Mouse (Mus musculus): ENCODE measurements around the gene Iah1. TPM values are rescaled to one million over a fixed set of nuclear protein-coding genes. Genes with fewer than 3 reads are reported as not detected.

Iah1 gene
- polyA plus RNA-seq, 1 experiment from 2014 or later = 61.8 TPM

GRCm38 (mm10) chr12:21322296-21322695 lies 6.1 kb downstream of the Iah1 start:
- Histone ChIP-seq H3K9ac (no peak overlapping the region), H3K9me3 (no peaks in the 10 kb centered on the region), H3K36me3 (peaks cover 42% of the 10 kb centered on the region), H3K4me3 (no peak overlapping the region), H3K27ac (no peak overlapping the region), H3K4me2 (no peak overlapping the region), H3K4me1 (peaks cover under 1% of the 10 kb centered on the region; the same call in 1 of the 2 replicates), H3K27me3 (no peaks in the 10 kb centered on the region)
- 72% methylated on average over 4 of the region's 4 CpGs for WGBS
- no peak for ATAC-seq (ENCODE audit: borderline replicate concordance, extremely low read depth, low FRiP score, low TSS enrichment)

DNA sequence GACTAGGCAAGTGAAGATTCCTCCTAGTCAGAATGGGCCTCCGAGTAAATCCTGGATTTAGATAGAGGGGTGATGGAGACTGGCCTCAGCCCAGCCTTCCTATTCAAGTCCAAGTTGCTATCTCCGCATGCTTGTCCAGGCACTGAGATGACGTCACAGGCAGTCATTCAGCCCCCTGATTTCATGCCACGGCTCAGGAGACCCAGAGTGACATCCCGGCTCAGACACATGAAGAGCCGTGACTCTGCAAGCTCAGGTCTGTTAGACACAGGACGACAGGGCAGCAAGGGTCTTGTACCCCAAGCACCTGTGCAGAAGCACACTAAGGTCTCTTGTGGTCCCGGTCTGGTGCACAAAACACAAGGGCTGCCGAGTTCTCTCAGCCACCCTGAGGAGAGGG lies 6.7 kb downstream of the Iah1 start:
- Histone ChIP-seq H3K4me1 (no peaks in the 10 kb centered on the region), H3K9me3 (no peaks in the 10 kb centered on the region), H3K36me3 (peaks cover 48% of the 10 kb centered on the region), H3K4me3 (no peak overlapping the region), H3K4me2 (no peak overlapping the region), H3K9ac (no peak overlapping the region), H3K27me3 (no peaks in the 10 kb centered on the region), H3K27ac (no peak overlapping the region)
- WGBS = 85% methylated on average over 9 of the region's 9 CpGs
- no peak for ATAC-seq (ENCODE audit: borderline replicate concordance, extremely low read depth, low FRiP score, low TSS enrichment)

DNA sequence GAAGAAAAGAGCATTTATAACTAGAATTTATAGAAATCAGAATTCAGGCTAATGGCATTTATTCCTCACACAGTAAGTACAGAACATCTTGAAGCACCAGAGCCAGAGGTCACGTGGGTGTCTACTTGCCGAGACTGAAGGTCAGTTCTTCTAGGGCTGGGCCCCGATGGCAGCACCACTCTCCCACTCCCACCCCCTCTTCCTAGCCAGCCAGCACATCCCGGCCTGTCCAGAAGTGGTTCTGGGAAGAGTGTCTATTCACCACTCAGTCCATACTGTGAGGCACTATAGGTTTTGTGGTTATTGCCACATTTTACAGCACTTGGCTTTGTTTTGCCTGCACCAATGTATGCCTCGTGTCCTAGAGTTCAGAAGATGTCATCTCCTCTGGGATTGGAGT lies 7.9 kb downstream of the Iah1 start:
- Histone ChIP-seq H3K4me3 (no peak overlapping the region), H3K9me3 (no peaks in the 10 kb centered on the region), H3K4me1 (no peaks in the 10 kb centered on the region), H3K36me3 (peaks cover 61% of the 10 kb centered on the region), H3K27me3 (no peaks in the 10 kb centered on the region), H3K9ac (no peak overlapping the region), H3K27ac (no peak overlapping the region), H3K4me2 (no peak overlapping the region)
- WGBS = 79% methylated on average over 5 of the region's 5 CpGs
- no peak for ATAC-seq (ENCODE audit: borderline replicate concordance, extremely low read depth, low FRiP score, low TSS enrichment)

GRCm38 (mm10) chr12:21325266-21325665 lies 9.1 kb downstream of the Iah1 start:
- ATAC-seq (ENCODE audit: borderline replicate concordance, extremely low read depth, low FRiP score, low TSS enrichment) = no peak
- 89% methylated on average over 8 of the region's 8 CpGs for WGBS
- H3K36me3 ChIP-seq = peaks cover 71% of the 10 kb centered on the region

GRCm38 (mm10) chr12:21326325-21326724 lies 10.1 kb downstream of the Iah1 start:
- H3K4me3 ChIP-seq = no peak overlapping the region
- H3K4me2 ChIP-seq = no peak overlapping the region
- no peak overlapping the region for H3K9ac ChIP-seq
- peaks cover 81% of the 10 kb centered on the region for H3K36me3 ChIP-seq
- 94% methylated on average over 3 of the region's 3 CpGs for WGBS
- H3K4me1 ChIP-seq = no peaks in the 10 kb centered on the region
- no peak for ATAC-seq (ENCODE audit: borderline replicate concordance, extremely low read depth, low FRiP score, low TSS enrichment)
- no peak overlapping the region for H3K27ac ChIP-seq
- H3K27me3 ChIP-seq = no peaks in the 10 kb centered on the region
- H3K9me3 ChIP-seq = no peaks in the 10 kb centered on the region

More at GRCm38 (mm10) chr12:21325266-21325665, 9.1 kb downstream of the Iah1 start:
- H3K27me3 ChIP-seq = no peaks in the 10 kb centered on the region
- H3K4me1 ChIP-seq = no peaks in the 10 kb centered on the region
- no peaks in the 10 kb centered on the region for H3K9me3 ChIP-seq
- no peak overlapping the region for H3K4me2 ChIP-seq
- H3K4me3 ChIP-seq = no peak overlapping the region
- H3K27ac ChIP-seq = no peak overlapping the region
- H3K9ac ChIP-seq = no peak overlapping the region

GRCm38 (mm10) chr12:21329661-21330400 lies 13.6 kb downstream of the Iah1 start:
- no peaks in the 10 kb centered on the region for H3K27me3 ChIP-seq
- no peak overlapping the region for H3K27ac ChIP-seq
- WGBS = 84% methylated on average over 9 of the region's 9 CpGs
- no peak overlapping the region for H3K4me2 ChIP-seq
- H3K4me1 ChIP-seq = no peaks in the 10 kb centered on the region
- H3K4me3 ChIP-seq = no peak overlapping the region
- ATAC-seq (ENCODE audit: borderline replicate concordance, extremely low read depth, low FRiP score, low TSS enrichment) = no peak
- H3K36me3 ChIP-seq = peaks cover 89% of the 10 kb centered on the region
- no peaks in the 10 kb centered on the region for H3K9me3 ChIP-seq
- H3K9ac ChIP-seq = no peak overlapping the region

GRCm38 (mm10) chr12:21330961-21331576 lies 14.9 kb downstream of the Iah1 start:
- H3K36me3 ChIP-seq = peaks cover 81% of the 10 kb centered on the region

DNA sequence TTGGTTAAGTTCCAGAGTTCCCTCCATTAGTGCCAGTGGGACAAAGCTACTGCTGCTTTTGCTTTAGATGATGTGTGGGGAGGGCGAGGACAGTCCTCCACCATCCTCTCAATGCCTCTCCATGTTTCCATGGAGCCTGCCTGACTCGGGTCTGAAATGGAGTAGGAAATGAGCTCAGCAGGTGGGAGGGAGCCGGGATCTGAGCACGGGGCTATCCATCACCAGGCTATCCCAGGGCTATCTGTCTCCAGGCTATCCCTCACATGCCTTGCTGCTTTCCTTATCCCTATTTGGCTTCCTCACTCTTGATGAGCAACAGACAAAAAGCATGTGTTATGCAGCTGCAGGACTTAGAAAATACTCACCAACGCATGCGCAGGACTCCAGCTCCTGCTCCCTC lies 15.5 kb downstream of the Iah1 start:
- no peak overlapping the region for H3K27ac ChIP-seq
- ATAC-seq (ENCODE audit: borderline replicate concordance, extremely low read depth, low FRiP score, low TSS enrichment) = no peak
- no peaks in the 10 kb centered on the region for H3K27me3 ChIP-seq
- WGBS = 86% methylated on average over 6 of the region's 6 CpGs
- H3K36me3 ChIP-seq = peaks cover 78% of the 10 kb centered on the region
- no peak overlapping the region for H3K4me2 ChIP-seq
- H3K9me3 ChIP-seq = no peaks in the 10 kb centered on the region
- no peak overlapping the region for H3K9ac ChIP-seq
- H3K4me3 ChIP-seq = no peak overlapping the region
- no peaks in the 10 kb centered on the region for H3K4me1 ChIP-seq

More at GRCm38 (mm10) chr12:21330961-21331576, 14.9 kb downstream of the Iah1 start:
- WGBS = 83% methylated on average over 10 of the region's 10 CpGs
- H3K27ac ChIP-seq = no peak overlapping the region
- ATAC-seq (ENCODE audit: borderline replicate concordance, extremely low read depth, low FRiP score, low TSS enrichment) = no peak
- no peaks in the 10 kb centered on the region for H3K4me1 ChIP-seq
- H3K9me3 ChIP-seq = no peaks in the 10 kb centered on the region
- H3K27me3 ChIP-seq = no peaks in the 10 kb centered on the region
- no peak overlapping the region for H3K4me2 ChIP-seq
- H3K4me3 ChIP-seq = no peak overlapping the region
- no peak overlapping the region for H3K9ac ChIP-seq

DNA sequence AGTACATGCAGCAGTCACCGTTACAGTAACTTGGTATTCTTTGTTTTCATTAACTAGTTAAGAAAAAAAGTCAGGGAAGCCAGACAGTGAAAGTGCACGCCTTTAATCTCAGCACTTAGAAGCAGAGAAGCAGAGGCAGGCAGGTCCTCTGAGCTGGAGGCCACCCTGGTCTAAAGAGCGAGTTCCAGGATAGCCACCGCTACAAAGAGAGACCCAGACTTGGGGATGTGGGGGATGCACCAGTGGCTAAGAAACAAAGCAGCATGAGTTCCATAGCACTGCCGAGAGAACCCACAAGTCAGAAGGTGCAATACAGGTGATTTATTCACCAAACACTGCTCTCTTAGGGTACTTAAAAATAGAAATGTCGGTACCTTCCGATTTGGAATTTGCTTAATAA lies 16.8 kb downstream of the Iah1 start:
- 90% methylated on average over 7 of the region's 7 CpGs for WGBS
- no peak overlapping the region for H3K9ac ChIP-seq
- no peak overlapping the region for H3K27ac ChIP-seq
- H3K4me2 ChIP-seq = no peak overlapping the region
- H3K4me1 ChIP-seq = no peaks in the 10 kb centered on the region
- ATAC-seq (ENCODE audit: borderline replicate concordance, extremely low read depth, low FRiP score, low TSS enrichment) = no peak
- H3K27me3 ChIP-seq = no peaks in the 10 kb centered on the region
- H3K4me3 ChIP-seq = no peak overlapping the region
- H3K36me3 ChIP-seq = peaks cover 65% of the 10 kb centered on the region
- H3K9me3 ChIP-seq = no peaks in the 10 kb centered on the region

GRCm38 (mm10) chr12:21333766-21334165 lies 17.6 kb downstream of the Iah1 start:
- Histone ChIP-seq H3K9me3 (no peaks in the 10 kb centered on the region), H3K36me3 (peaks cover 58% of the 10 kb centered on the region), H3K4me2 (no peak overlapping the region), H3K4me3 (no peak overlapping the region), H3K9ac (no peak overlapping the region), H3K4me1 (no peaks in the 10 kb centered on the region), H3K27ac (no peak overlapping the region), H3K27me3 (no peaks in the 10 kb centered on the region)
- WGBS = 86% methylated on average over 5 of the region's 5 CpGs
- ATAC-seq (ENCODE audit: borderline replicate concordance, extremely low read depth, low FRiP score, low TSS enrichment) = no peak

- Histone ChIP-seq H3K4me1 (no peaks in the 10 kb centered on the region), H3K4me3 (no peak overlapping the region), H3K27ac (no peak overlapping the region), H3K9me3 (no peaks in the 10 kb centered on the region), H3K27me3 (no peaks in the 10 kb centered on the region), H3K9ac (no peak overlapping the region), H3K4me2 (no peak overlapping the region), H3K36me3 (peaks cover 55% of the 10 kb centered on the region)
- ATAC-seq (ENCODE audit: borderline replicate concordance, extremely low read depth, low FRiP score, low TSS enrichment) = no peak
- WGBS = 80% methylated on average over 7 of the region's 7 CpGs
Observed at GRCm38 (mm10) chr12:21335869-21336268, 19.7 kb downstream of the Iah1 start.

- no peak overlapping the region for H3K4me3 ChIP-seq
- no peak overlapping the region for H3K4me2 ChIP-seq
- no peak overlapping the region for H3K9ac ChIP-seq
- no peaks in the 10 kb centered on the region for H3K9me3 ChIP-seq
- no peaks in the 10 kb centered on the region for H3K27me3 ChIP-seq
- no peak overlapping the region for H3K27ac ChIP-seq
- no peaks in the 10 kb centered on the region for H3K4me1 ChIP-seq
- WGBS = 91% methylated on average over 5 of the region's 5 CpGs
- no peak for ATAC-seq (ENCODE audit: borderline replicate concordance, extremely low read depth, low FRiP score, low TSS enrichment)
- H3K36me3 ChIP-seq = peaks cover 48% of the 10 kb centered on the region
Observed at GRCm38 (mm10) chr12:21337171-21337570, 21.0 kb downstream of the Iah1 start.
